Mouse (Mus musculus) hindbrain, embryonic 12.5 days (tissue): ENCODE results near the gene Max. TPM values are rescaled to one million over a fixed set of nuclear protein-coding genes. Genes with fewer than 3 reads are reported as not detected.
A peak's percentile ranks its signal among the peaks of the same experiment; 100 is the strongest.

Experiments
- ATAC-seq: fragments of 200-750 bp; cut with Nextera tagmentation; 2 replicates; pipeline ENCODE4 v1.8.0; 2017; ENCODE audit warnings: moderate TSS enrichment; ENCODE audit not compliant: low FRiP score
- H3K27ac ChIP-seq: fragments of 300-500 bp; sonication (generic); 2 replicates; pipeline ENCODE4 v1.5.1; 2016; ENCODE audit warnings: mild to moderate bottlenecking
- H3K27me3 ChIP-seq: fragments of 300-500 bp; sonication (generic); 2 replicates; pipeline ENCODE4 v1.6.1; 2016; ENCODE audit warnings: mild to moderate bottlenecking
- H3K36me3 ChIP-seq: fragments of 300-500 bp; sonication (generic); 2 replicates; pipeline ENCODE4 v1.6.1; 2016; ENCODE audit warnings: mild to moderate bottlenecking
- H3K4me1 ChIP-seq: fragments of 300-500 bp; sonication (generic); 2 replicates; pipeline ENCODE4 v1.6.1; 2016
- H3K4me2 ChIP-seq: fragments of 300-500 bp; sonication (generic); replicated peaks from 2 replicates; pipeline ENCODE4 v1.6.1; 2016; ENCODE audit warnings: mild to moderate bottlenecking
- H3K4me3 ChIP-seq: fragments of 300-500 bp; sonication (generic); 2 replicates; pipeline ENCODE4 v1.5.1; 2016; ENCODE audit warnings: mild to moderate bottlenecking
- H3K9ac ChIP-seq: fragments of 300-500 bp; sonication (generic); 2 replicates; pipeline ENCODE4 v1.6.1; 2016; ENCODE audit warnings: mild to moderate bottlenecking, moderate library complexity
- H3K9me3 ChIP-seq: fragments of 300-500 bp; sonication (generic); replicated peaks from 2 replicates; pipeline ENCODE4 v1.6.1; 2016; ENCODE audit warnings: mild to moderate bottlenecking
- WGBS: fragments of 180-500 bp; shearing (Covaris S2); methylation state at CpG from one replicate; pipeline ENCODE4 v1.1.7; 2016; 5-methylcytosine and 5-hydroxymethylcytosine counted together
- polyA plus RNA-seq: library from polyadenylated mRNA; unstranded; fragments of >200 nt; fragmentation: Nextera tagmentation; extraction: Ambion mirVana; gene quantifications from 2 replicates; pipeline ENCODE4 v1.2.1, GENCODE M21; 2016

Max gene
- polyA plus RNA-seq, 1 experiment from 2014 or later: 17.2 TPM

DNA sequence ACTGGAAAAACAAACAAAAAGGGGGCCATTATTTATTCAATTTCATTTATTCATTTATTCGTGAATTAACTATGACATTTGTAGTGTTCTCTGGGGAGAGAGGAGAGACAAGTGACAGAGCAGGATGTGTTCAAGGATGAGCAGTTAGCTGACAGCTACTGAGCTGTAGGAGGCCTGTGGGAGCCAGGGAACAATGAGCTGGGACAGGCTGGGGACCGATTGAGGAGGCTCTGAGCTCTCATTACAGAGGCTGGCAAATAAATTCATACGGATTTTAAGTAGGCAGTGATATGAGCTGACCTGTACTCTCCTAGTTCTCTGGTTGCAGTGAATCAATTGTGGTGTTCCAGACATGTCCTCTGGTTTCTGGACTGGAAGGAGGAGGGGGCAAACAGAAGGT, 70.8 kb downstream of the Max start:
- H3K27me3 ChIP-seq: no peaks in the 10 kb centered on the region
- no peak overlapping the region for H3K4me3 ChIP-seq
- H3K36me3 ChIP-seq: 0 out of 2 replicates have a peak, but pooled peaks cover 17% of the 10 kb centered on the region
- no peak overlapping the region for H3K27ac ChIP-seq
- H3K4me2 ChIP-seq: no peak overlapping the region
- peaks cover 4% of the 10 kb centered on the region; the same call in 1 of the 2 replicates for H3K4me1 ChIP-seq
- H3K9ac ChIP-seq: no peak overlapping the region
- 62% methylated on average over 3 of the region's 3 CpGs for WGBS
- ATAC-seq: 0 out of 2 replicates have a peak, but pooled peaks have one; percentile 29
- H3K9me3 ChIP-seq: no peaks in the 10 kb centered on the region

DNA sequence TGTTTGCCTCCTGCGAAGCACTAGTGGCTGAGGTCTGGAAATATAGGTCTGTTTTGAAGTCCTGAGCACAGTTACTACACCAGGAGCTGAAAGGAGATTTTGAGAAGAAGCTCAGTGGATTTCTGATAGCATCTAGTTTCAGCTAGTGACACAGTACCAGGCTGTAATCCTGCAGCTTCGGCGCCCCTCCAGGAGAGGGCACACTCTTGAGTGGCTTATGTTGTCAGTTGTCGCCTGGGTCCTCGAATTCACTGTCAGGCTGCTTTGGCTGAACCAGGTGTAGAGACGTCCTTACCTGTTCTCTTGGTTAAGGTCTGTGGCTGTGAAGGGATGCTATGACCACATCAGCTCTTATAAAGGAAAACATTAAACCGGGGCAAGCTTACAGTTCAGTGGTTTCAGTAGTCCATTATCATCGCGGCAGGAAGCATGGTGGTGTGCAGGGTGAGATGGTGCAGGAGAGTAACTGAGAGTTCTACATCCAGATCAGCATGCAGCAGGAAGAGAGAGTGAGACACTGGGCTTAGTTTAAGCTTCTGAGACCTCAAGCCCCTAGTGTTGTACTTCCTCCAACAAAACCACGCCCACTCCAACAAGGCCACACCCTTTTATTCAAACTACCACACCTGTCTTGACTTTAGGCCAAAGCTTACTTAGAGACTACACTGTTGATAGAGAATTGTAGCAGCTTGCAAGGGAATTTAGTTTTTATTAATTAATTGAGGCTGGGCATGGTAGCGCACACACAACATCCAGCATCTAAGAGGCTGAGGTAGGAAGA, 72.4 kb downstream of the Max start:
- WGBS: 91% methylated on average over 11 of the region's 11 CpGs
- Histone ChIP-seq H3K36me3 (0 out of 2 replicates have a peak, but pooled peaks cover 17% of the 10 kb centered on the region), H3K4me1 (no peaks in the 10 kb centered on the region), H3K27me3 (no peaks in the 10 kb centered on the region), H3K9me3 (no peaks in the 10 kb centered on the region), H3K4me3 (no peak overlapping the region), H3K27ac (no peak overlapping the region), H3K9ac (no peak overlapping the region), H3K4me2 (no peak overlapping the region)
- no peak for ATAC-seq

DNA sequence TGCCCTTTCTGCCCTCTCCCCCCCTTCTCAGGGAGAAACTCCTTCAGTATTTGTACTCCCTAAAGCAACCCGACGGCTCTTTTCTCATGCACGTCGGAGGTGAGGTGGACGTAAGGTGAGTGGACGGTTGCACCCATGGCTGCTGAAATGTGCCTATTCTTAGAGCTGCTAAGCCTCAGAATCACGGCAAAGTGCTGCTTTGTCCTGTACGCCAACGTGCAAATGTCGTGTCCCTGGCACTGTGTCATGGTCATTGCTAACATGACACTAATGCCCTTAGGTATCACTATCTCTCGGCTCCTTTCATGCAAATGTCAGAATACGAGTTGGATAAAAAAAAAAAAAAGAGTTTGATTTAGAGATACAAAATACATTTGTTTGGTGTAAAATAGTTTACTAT, 74.1 kb downstream of the Max start:
- no peak overlapping the region for H3K4me3 ChIP-seq
- H3K27ac ChIP-seq: no peak overlapping the region
- no peak for ATAC-seq
- H3K9ac ChIP-seq: no peak overlapping the region
- no peak overlapping the region for H3K4me2 ChIP-seq
- H3K4me1 ChIP-seq: no peaks in the 10 kb centered on the region
- WGBS: 95% methylated on average over 12 of the region's 12 CpGs
- 0 out of 2 replicates have a peak, but pooled peaks cover 17% of the 10 kb centered on the region for H3K36me3 ChIP-seq
- no peaks in the 10 kb centered on the region for H3K9me3 ChIP-seq
- H3K27me3 ChIP-seq: no peaks in the 10 kb centered on the region

Other genes starting within 250 kb of the Max start
- 79.4 and 91.1 TPM in 2 replicates for gene Churc1, start 196.7 kb downstream of the Max start, polyA plus RNA-seq
- 37.0 and 38.7 TPM in 2 replicates for gene Fntb, start 196.6 kb downstream of the Max start, polyA plus RNA-seq
- gene Gpx2, start 166.6 kb downstream of the Max start, polyA plus RNA-seq: 0.38 and 0.44 TPM in 2 replicates
- 25.1 and 27.8 TPM in 2 replicates for gene Rab15, start 139.3 kb downstream of the Max start, polyA plus RNA-seq